Mouse (Mus musculus): ENCODE measurements around the gene Ntsr1.

Ntsr1 gene

DNA sequence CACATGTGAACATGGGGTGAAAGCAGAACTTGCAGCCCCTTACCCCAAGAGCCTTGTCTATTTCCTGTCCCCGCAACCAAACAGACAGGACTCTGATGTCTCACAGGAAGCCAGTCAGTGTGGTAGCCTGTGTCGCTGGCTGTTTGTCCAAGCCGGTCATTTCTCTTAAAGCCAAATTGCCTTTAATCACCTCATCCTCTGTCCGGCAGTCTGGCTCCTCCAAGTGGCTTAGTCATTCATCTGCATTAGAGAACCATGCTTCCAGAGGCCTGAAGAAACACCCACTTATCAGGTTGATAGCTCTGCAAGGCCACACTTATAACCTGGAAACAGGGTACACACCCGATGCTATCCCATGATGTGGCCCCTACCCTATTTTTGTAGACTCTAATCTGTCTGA lies 62.4 kb downstream of the Ntsr1 start:
- DNase-seq (ENCODE audit: low spot score in 2 of 2): no peak

DNA sequence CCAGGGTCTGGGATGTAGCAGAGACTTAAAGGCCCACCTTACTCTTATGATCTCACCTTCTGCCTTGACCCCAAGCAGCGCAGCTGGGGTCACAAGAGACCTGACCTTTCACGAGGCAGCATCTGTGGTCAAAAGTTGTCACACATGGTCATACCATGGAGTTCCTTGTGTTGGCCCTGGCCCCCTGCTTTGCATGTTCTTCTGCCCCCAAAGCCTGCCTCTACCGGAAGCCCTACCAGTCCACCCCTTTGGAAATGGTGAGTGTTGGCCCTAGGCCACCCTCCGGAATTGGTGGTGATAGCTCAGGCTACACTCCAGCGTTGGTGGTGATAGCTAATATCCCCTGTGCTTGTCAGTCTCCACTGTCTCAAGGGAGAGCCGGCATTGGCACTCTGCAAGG lies 63.5 kb downstream of the Ntsr1 start:
- no peak for DNase-seq (ENCODE audit: low spot score in 2 of 2)

DNA sequence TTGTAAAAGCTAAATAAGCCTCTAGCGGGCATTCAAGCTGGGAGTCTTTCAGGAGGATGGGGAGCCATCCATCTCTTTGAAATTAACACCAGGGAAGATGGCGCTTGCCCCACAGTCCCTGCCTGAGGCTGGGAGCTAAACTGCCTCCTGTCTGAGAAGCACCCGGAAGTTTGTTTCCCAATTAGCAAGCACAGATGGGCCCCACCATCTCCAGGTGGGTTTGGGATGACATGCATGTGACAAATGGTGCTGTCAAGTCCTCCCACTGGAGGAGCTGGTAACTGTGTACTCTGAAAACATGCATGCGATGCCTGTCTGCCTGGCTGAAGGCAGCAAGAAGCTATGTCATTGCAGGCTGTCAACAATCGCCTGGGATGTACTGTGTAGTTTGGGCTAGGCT lies 64.1 kb downstream of the Ntsr1 start:
- no peak for DNase-seq (ENCODE audit: low spot score in 2 of 2)

DNA sequence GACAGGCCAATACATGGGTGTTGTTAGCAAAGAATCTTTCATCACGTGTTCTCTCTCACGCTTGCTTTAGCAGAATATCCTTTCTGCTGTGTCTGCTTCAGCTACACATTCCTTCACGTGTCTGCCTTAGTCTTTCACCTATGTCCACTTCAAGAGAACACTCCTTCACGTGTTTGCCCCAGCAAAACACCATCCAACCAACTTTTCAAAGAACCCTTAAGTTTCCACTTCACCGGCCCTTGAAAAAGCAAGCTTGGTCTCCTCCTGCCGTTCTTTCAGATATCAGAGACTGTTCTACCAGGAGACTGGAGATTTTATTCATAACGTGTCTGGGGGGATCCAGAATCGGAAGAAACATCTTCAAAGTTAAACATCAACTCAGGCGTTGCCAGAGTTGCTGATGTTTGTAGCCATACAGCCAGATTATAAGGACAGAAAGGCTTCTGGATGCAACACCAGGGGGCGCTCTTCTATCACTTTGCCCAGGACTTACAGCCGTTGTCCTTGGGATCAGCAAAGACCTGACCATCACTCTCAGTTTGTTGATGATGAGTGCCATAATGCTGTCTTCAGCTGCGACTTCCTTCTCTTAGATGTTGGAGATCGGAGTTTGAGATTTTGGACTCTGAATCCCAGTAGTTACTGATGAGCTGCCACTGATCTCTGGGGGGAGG lies 66.6 kb downstream of the Ntsr1 start:
- DNase-seq (ENCODE audit: low spot score in 2 of 2): peak in 1 of 2 experiments; percentile 70

DNA sequence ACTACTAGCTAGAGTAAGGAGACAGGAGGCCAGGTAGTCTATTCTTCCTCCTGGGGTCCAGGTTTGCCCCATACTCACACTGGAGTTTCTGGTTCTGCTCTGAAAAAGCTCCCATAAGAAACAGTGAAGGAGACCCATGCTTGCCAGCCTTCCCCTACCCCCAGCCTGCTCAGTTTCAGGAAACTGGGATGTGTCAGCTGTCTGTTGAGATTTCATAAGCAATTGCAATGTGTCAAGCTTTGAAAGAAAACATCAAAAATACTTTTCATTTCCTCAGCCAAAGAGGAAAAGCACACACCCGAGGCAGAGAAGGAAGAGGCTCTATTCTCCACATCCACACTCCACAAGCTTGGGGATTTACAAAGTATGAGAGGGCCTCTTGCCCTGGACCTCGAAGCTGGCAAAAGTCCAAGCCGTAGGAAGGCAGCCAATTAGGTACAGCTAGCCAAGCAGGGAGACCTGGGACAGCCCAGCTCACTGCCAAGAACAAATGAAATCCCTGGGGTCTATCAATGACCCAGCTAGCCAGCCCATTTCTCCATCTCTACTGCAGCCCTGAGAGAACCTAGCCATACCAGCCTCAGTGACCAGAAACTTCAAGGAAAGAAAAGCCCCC lies 69.4 kb downstream of the Ntsr1 start:
- no peak for DNase-seq (ENCODE audit: low spot score in 2 of 2)

DNA sequence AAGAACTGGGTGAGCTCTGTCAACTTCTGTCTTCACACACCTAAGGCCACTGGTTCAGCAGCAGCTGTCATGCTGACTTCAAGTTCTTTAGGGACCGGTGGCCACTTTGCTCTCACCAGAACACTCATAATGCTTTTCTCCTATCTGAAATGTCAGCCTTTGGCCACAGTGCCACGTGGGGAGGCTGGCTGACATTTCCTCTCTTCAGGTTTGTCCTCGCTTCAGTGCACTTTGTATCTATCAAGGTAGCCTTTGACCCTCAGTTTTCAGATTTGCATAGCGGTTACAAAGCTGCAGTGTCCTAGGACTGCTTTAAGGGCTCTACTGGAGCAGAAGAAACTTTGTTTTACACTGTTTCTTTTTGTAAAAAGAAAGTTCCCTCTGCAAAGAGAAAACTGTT lies 76.7 kb downstream of the Ntsr1 start:
- DNase-seq (ENCODE audit: low spot score in 2 of 2): no peak

DNA sequence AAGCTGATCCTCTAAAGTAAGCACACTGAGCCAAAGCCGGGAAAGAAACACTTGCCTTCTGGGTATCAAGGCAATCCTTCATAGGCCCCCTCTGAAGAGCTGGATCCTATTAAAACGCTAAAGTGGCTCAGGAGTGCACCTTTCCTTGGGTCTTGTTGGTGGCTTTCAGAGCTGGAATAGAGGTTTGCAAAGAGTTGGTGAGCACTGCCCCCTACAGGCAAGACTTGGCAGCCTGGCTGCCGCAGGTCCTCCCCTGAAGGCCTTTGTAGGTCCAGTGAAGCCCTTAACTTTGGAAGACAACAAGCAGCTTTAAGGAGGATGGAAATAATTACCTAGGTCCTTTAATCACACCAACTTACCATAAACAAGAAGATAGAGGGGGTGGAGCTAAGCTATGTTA lies 78.9 kb downstream of the Ntsr1 start:
- DNase-seq (ENCODE audit: low spot score in 2 of 2): peak; percentile 44 to 79

DNA sequence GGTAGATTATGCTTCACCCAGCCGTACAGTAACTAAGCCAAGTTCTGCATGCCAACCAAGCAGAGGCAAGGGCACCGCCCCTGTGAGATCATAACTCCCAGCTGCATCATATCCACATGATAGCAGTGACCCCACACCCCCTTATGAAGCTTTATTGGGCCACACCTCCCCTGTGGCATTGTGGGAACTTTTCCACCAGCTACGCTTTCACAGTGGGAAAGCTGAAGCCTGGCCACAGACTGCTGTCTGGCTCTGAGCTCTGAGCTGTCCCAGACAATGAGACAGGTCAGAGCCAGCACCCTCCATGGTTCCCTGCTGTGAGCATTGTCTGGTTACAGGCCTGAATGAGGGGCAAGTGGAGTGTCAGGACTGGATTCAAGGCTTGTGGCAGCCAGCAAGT lies 81.2 kb downstream of the Ntsr1 start, which contains the start of gene Mrgbp:
TSS of gene Mrgbp (plus strand) at position 303 of the 400 bp plus-strand sequence.
- DNase-seq (ENCODE audit: low spot score in 2 of 2): no peak

DNA sequence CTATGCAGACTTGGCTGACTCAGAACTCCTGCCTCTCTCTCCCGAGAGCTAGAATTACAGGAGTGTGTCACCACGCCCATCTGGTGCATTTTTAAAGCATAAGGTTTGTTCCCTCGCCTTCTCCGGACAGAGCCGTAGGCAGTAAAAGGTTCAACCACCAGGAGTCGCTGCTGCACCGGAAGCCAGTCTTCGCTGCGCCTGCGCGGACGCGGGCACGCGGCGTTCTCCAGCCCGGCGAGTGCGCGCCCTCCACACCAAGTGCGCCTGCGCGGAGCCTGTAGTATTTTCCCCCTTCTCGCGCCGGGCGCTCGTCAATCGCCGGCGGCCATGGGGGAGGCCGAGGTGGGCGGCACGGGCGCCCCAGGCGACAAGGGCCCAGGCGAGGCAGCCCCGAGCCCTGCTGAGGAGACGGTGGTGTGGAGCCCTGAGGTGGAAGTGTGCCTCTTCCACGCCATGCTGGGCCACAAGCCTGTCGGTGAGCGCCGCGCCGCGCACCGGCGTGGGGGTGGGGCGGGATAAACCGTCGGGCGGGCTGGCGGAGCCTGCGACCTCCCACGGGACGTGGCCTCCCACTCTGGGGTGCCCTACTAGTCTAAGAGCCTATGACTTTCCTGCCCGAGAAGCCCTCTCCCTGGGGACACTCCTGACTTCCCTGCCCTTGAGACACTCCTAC lies 82.8 kb downstream of the Ntsr1 start:
- DNase-seq (ENCODE audit: low spot score in 2 of 2): peak; percentile 98 to 99

DNA sequence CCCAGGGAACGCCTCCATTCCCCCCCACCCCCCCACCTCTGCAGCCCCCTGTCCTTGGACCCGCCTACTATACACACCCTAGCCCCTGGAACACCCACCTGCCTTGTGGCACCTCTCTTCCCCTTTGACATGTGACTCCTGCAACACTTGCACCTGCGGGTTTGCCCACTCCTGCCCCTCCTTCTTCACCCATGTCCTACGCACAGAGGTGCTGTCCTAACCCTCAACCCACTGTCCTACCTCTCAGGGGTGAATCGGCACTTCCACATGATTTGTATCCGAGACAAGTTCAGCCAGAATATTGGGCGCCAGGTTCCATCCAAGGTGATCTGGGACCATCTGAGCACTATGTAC lies 83.4 kb downstream of the Ntsr1 start:
- peak; percentile 24 to 35 for DNase-seq (ENCODE audit: low spot score in 2 of 2)

DNA sequence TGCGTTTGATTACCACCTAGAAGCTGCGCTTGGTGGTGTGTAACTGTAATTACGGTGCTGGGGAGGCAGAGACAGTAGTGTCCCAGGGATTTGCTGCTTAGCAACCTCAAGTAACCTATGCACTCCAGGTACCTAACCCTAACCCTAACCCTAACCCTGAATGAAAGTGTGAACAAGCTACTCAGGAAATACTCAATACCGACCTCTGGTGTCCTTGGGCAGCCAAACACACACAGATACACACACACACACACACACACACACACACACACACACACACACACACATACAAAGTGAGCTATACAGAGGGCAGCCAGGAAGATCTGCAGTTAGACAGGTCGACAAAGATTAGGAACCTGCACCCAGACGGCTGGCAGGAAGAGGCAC lies 89.0 kb downstream of the Ntsr1 start:
- DNase-seq (ENCODE audit: low spot score in 2 of 2): no peak

DNA sequence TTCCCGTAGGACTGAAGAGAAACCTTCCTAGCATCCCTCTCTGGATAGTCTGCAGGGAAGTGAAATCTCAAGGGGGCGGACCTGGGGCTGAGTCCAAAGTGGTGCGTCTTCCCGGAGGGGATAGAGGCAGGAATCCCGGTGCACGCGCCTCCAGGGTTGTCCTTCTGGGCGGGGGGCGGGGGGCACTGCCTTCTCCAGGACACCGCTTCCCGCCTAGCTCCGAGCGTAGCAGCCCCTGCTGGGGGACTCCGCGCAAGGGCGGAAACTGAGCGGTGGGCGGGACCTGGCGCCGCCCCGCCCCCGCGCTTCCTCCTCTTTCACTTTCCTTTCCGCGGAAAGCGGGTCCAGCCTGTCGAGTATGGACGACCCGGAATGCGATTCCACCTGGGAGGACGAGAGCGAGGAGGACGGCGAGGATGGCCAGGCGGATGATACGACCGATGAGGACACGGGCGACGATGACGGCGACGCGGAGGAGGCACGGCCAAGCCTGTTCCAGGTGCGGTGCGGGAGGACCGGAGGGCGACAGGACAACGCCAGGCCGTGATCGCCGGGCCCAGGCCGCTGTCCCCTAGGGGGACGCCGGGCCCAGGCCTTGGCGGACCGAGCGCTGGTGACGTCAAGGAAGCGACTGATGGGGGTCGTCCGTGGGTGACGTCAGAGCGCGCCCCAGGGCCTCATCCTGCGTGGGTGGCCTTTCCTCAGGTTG lies 89.5 kb downstream of the Ntsr1 start, which contains the start of gene Ogfr:
TSS of gene Ogfr (plus strand) at position 123 of the 709 bp plus-strand sequence.
- DNase-seq (ENCODE audit: low spot score in 2 of 2): peak; percentile 83 to 85

Data from spleen, postnatal 10 days (tissue).